Mouse (Mus musculus): ENCODE results near the gene Rhox2e.
"Not testable (repeated sequence)": the region's sequence is repeated elsewhere in the genome, so short reads cannot be mapped to it uniquely, and the experiment has no call there.

Rhox2e gene

GRCm38 (mm10) chrX:37530152-37530551, at the start of gene Rhox2e:
Gene Rhox2e, plus strand, starts transcription at chrX:37530452.
- not testable (repeated sequence) for DNase-seq

DNA sequence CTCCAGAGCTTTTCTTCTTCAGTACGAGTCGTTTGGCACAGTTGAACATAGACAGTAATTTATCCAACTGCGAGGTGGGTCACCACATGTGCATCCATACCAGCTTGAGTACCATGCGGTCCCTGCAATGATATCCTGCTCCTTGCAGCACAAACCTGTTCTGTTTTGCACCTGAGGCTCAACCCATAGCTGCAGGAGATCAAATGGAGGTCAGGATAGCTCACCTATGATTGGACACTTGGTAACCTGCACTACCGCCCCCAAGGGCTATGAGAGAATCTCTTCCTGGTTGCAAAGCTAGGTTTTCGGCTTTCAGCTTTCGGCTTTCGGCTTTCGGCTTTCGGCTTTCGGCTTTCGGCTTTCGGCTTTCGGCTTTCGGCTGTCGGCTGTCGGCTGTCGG, 16.2 kb upstream of the Rhox2e start, which contains the start of gene Rhox4d:
TSS of gene Rhox4d (plus strand) at position 301 of the 400 bp plus-strand sequence.
- not testable (repeated sequence) for DNase-seq

- DNase-seq: not testable (repeated sequence)
These were observed 11.5 kb downstream of the Rhox2e start, which contains the start of gene Rhox3e for GRCm38 (mm10) chrX:37541719-37542118. Gene Rhox3e, plus strand, starts transcription at chrX:37542019.

GRCm38 (mm10) chrX:37557112-37557511, 26.9 kb downstream of the Rhox2e start, which contains the start of gene Rhox4e:
Gene Rhox4e, plus strand, starts transcription at chrX:37557412.
- not testable (repeated sequence) for DNase-seq

DNA sequence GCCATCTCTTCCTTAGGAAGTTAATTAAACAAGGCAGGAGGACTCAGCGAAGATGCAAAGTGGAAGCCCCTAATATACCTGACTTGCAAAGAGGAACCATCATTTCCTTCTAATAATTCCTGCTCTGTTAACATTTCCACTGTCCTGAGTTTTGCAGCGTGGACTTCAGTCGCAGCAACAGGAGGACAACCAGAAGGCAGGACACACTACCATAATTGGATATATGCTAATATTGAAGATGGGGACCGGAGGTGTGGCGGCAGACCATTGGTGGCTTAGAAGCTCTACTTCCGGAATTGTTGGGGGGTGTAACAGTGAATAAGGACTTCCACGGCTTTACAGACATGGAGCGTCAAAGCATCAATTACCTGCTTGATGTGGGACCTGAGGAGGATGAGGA, 40.9 kb downstream of the Rhox2e start, which contains the start of gene Rhox2f:
TSS of gene Rhox2f (plus strand) at position 301 of the 400 bp plus-strand sequence.
- not testable (repeated sequence) for DNase-seq

DNA sequence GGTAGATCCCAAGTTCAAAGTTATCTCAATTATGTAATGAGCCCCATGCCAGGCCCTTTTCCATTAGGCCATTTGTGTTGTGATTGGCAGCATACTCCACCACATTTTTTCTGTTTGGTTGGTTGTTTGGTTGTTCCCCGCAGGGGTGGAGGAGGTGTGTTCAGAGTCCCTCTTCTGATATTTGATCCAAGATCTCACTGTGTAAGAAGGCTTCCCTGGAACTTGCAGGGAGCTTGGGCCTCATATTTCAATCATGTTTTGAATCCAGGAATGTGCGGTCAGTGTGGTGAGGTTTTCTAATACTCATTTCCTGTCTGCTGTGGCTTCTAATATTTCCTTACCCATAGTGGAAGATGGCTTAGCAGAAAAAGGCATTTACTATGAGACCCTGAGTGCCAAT, 42.4 kb downstream of the Rhox2e start:
- DNase-seq: not testable (repeated sequence)

- not testable (repeated sequence) for DNase-seq
These were observed 50.4 kb downstream of the Rhox2e start, which contains the start of gene Rhox3f for GRCm38 (mm10) chrX:37580692-37581091. Gene Rhox3f, plus strand, starts transcription at chrX:37580992.
